Mouse (Mus musculus) E14TG2a.4 (cell line): ENCODE measurements at regions not wholly inside any gene's neighbourhood (a gene's known extent, or its start where the extent isn't known, plus 50 kb on each side); places are given as distances from the start of the nearest gene placed in this dataset.

Experiments used
- CTCF ChIP-seq: conservative IDR thresholded peaks from 2 replicates; pipeline ENCODE4 v1.5.1; 2014; ENCODE audit warnings: low read length
- NANOG ChIP-seq: IDR thresholded peaks from 2 replicates; pipeline ENCODE4 v1.6.1; 2014; ENCODE audit warnings: borderline replicate concordance, low read length, mixed read lengths
- POU5F1 ChIP-seq: IDR thresholded peaks from 2 replicates; pipeline ENCODE4 v1.6.1; 2014; ENCODE audit warnings: low read length, borderline replicate concordance

GRCm38 (mm10) chr4:7669992-7670794 lies 568.6 kb downstream of the Car8 start:
- TF ChIP-seq CTCF (no peak), POU5F1 (no peak), NANOG (no peak)
